Mouse (Mus musculus): ENCODE results near the gene Vps25.

- TF ChIP-seq POLR2A (IDR thresholded peaks at IDR 0.05; ENCODE audit: control insufficient read depth, extremely low read depth, insufficient read depth, low read length, poor library complexity) (no peak), CTCF (IDR thresholded peaks at IDR 0.05; ENCODE audit: borderline replicate concordance, control insufficient read depth, extremely low read depth, insufficient read depth, low read length, poor library complexity) (no peak)
Observed at GRCm38 (mm10) chr11:101259948-101260825, 6.7 kb downstream of the Vps25 start, which contains the start of gene Wnk4.
